Mouse (Mus musculus) urinary bladder, postnatal 25 days (tissue): ENCODE measurements around the gene Dglucy.
"Not testable (repeated sequence)": the region's sequence is repeated elsewhere in the genome, so short reads cannot be mapped to it uniquely, and the experiment has no call there.

Source experiments
- DNase-seq: peaks from one replicate; pipeline ENCODE4 v3.0.0; 2022; ENCODE audit warnings: low spot score

Dglucy gene

GRCm38 (mm10) chr12:100780416-100780815, 1.6 kb downstream of the Dglucy start:
- no peak for DNase-seq

- DNase-seq = no peak
Measured at GRCm38 (mm10) chr12:100781428-100782120, 2.7 kb downstream of the Dglucy start.

GRCm38 (mm10) chr12:100784152-100784551, 5.3 kb downstream of the Dglucy start:
- DNase-seq = no peak

- no peak for DNase-seq
Measured at GRCm38 (mm10) chr12:100785344-100785743, 6.5 kb downstream of the Dglucy start.

DNA sequence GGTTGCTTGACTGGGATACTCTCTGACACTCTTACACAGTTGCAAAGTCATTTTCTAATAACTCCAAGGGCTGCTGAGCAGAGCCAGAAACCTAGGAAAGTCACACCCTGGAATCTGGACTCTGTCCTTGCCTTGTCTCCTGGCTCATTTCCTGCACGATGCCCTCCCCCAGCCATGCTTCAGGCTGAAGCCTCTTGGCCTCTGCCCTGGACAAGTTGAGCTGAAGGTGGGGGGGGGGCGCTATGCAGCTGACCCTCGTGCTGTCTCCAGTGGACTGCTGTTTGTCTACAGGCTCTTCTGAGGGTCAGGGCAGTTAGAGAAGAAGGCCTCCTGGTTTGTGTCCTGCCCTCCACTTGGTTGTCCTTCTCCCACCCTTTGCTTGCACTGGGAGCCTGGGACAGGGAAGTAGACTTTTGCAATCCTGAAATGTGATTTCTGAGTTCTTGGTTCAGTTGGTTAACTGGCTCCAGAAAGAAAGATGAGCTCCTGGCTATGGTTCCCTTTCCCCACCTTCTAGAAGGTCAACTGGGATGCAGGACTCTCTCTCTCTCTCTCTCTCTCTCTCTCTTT, 11.2 kb downstream of the Dglucy start:
- DNase-seq = no peak

DNA sequence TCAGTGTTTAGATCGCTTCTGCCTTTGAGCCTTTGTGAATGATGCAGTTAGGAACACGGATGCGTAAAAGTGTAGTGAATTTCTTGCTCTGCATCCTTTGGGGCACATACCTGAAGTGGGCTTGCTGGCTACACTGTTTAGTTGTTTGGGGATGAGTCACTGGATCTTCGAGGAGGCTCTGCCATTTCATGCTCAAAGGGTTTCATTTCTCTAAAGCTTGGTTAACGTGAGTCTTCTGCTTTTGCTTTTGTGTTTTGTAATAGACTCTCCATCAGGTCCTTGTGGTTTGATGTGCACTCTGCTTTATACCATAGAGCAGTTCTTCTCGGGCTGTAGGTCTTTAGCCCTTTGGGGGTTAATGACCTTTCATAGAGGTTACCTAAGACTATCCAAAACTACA, 12.6 kb downstream of the Dglucy start:
- DNase-seq = no peak

DNA sequence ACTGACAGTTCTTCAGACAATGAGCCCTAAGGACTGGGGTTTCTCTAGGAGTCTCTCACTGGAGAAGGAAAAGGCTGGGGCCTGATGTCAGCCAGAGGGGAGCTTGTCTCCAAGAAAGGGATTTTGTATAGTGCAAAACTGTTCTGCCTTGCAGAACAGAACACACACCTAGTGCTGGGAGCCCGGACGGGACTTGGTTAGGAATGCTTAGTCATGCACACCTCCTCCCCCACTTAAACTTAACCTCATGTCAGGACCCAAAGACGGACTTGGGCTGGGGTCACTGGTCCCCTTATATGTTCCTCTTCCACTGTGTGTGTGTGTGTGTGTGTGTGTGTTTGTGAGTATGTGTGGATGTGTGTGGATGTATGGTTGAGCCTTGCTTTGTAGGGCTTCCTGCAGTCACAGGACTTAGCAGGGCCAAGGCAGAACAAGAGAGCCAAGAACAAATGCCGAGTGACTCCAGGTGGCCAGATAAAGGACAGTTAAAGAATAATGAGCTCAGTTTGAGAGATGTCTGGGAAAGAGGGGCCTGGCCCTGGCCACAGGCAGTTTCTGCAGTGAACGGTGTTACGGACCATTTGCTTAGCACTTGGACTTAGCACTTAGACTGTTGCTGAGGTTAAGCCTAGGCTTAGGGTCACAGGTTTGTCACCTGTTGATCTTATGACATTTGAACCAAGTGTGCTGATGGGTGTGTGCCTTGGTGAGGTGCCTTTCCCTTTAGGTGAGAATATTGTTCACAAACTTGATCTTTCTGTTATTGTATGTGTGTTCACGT, 15.8 kb downstream of the Dglucy start:
- no peak for DNase-seq

DNA sequence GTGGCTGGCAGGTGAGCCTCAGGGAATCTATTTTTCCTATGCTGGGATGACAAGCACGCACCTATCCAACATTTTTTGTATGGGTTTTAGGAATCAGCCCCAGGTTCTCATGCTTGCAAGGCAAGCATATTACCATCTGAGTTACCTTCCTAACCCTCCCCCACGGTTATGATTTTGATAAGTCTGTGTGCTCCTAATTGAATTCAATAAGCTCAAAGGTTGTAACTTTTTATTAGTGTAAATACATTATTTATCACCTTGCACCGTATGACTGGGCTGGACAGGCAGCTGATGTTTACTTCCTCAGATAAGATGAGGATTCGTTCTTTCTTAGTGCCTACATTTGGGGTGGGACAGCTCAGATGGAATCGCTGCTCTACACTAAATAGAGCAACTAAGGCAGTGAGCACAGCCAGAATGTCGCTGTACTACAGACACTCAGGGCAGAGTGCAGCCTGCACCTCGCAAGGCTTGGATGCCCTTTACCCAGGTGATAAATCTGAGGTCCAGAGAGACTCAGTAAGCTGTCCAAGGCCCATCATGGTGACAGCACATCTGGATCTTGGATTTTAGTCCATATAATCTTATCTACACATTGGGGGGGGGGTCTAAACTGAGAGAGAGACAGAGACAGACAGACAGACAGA, 16.7 kb downstream of the Dglucy start:
- DNase-seq = no peak

DNA sequence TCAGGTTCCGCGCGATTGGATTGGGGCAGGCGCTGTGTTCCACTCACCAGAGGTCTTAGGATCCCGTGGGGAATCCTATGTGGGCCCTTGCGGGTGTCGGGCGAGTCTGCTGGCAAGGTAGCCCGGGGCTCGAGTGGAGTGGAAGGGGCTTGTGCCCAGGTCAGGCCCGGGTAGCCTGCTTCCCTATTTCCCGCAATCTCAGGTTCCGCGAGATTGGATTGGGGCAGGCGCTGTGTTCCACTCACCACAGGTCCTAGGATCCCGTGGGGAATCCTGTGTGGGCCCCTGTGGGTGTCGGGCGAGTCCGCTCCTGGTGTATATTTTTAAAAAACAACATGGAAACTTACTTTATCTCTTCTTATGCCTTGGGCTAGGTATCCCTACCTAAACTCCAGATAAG, 24.5 kb downstream of the Dglucy start:
- DNase-seq = not testable (repeated sequence)

- no peak for DNase-seq
Measured at GRCm38 (mm10) chr12:100807280-100807679, 28.4 kb downstream of the Dglucy start.

GRCm38 (mm10) chr12:100808609-100809280, 29.9 kb downstream of the Dglucy start:
- DNase-seq = no peak

DNA sequence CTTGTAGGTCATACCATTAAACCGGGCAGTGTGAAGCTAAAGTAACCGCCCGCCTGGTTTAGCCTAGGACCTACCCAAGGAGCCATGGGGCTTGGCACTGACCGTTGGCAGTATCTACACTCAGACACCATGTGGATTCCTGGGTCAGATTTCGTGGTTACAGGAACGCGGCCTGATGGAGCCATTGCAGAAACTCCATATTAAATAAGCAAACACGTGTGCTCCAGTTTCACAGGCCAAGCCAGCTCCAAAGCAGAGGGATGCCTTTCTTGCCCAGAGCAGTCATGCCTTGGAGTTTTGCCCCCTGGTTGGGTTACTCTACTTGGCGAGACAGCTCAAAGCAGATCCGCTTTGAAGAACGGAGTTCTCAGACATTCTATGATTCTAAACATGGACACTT, 31.7 kb downstream of the Dglucy start:
- DNase-seq = no peak

- DNase-seq = no peak
Measured at GRCm38 (mm10) chr12:100813901-100814300, 35.0 kb downstream of the Dglucy start.

DNA sequence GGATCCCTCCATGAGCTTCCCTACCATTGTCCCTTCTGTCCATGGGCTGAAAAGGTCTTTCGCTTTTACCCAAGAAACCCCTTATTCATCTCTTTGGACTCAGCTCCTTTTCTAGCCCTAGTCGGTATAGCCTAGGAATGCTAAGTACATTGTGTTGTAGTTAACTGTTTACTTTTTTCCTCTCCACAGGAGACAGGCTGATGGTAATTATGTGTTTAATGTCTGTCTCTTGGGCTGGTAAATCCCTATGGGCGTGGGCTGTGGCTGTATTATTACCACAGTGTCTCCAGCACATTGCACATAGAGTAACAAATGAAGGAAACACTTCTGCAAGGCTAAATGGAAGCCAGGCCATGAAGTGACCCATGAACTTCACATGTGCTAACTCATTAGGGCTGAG, 35.8 kb downstream of the Dglucy start:
- no peak for DNase-seq

GRCm38 (mm10) chr12:100816906-100817305, 38.0 kb downstream of the Dglucy start:
- no peak for DNase-seq

GRCm38 (mm10) chr12:100819965-100820364, 41.1 kb downstream of the Dglucy start:
- no peak for DNase-seq

GRCm38 (mm10) chr12:100831021-100831420, 52.2 kb downstream of the Dglucy start:
- DNase-seq = no peak

- DNase-seq = no peak
Measured at GRCm38 (mm10) chr12:100831629-100832325, 52.9 kb downstream of the Dglucy start.

GRCm38 (mm10) chr12:100837208-100837607, 58.4 kb downstream of the Dglucy start:
- no peak for DNase-seq

GRCm38 (mm10) chr12:100839079-100839600, 60.3 kb downstream of the Dglucy start:
- DNase-seq = no peak

DNA sequence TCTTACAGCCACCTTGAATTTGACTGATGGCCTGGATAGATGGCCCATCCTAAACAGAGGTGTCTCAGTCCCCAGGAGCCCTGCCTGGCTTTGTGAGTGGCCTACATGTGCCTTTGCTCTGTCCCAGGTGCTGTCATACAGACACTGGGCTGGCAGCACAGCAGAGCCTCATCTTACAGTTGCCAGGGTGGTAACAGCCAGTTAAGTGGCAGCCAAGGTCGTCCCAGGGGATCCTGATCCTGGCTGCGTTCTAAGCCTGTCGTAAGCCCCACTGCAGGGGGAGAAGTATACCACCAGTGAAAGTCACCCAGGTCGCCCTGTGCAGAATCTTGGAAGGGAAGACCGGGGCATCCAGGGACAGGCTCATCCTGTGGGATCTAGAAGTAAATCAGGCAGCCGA, 61.1 kb downstream of the Dglucy start:
- no peak for DNase-seq
